Mouse (Mus musculus) right cerebral cortex, postnatal 36 days (tissue): Measurements from ENCODE around the gene Magea6.
"Not testable (repeated sequence)": the region's sequence is repeated elsewhere in the genome, so short reads cannot be mapped to it uniquely, and the experiment has no call there.

Experiments
- DNase-seq, 2 experiments: peaks; one replicate each; pipeline ENCODE4 v3.0.0; 2022; ENCODE audit warnings: low spot score in 2 of 2, mixed read lengths in 1 of 2

The Magea6 gene

GRCm38 (mm10) chrX:154935887-154936286, at the start of gene Magea6:
TSS of gene Magea6 (minus strand) at chrX:154935987.
- not testable (repeated sequence) for DNase-seq

DNA sequence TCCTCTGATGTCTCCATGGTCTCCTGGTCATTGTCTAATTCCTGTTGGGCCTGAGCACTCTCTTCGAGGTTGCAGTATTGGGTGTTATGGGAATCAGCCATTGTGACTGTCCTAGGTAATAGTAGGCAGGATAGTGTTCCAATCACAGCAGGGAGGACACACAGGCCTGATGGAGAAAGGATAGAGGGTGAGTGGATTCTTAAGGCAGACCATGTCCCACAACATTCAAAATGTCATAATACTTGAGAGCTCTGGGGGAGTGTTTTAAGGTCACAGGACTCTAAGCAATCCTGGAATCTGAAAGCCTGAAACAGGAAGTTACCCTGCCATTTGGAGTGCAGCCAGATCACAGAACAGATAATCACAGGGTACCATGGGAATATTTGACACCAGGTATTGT, 13.6 kb upstream of the Magea6 start, which contains the start of gene Magea3:
TSS of gene Magea3 (minus strand) at position 101 of the 400 bp plus-strand sequence.
- not testable (repeated sequence) for DNase-seq

- not testable (repeated sequence) for DNase-seq
Measured at GRCm38 (mm10) chrX:154890167-154890566, 45.6 kb downstream of the Magea6 start, which contains the start of gene Cldn34b1. TSS of gene Cldn34b1 (minus strand) at chrX:154890267.
